Mouse (Mus musculus) lung, embryonic 15.5 days (tissue): ENCODE results near the gene Gm3336. TPM values are rescaled to one million over a fixed set of nuclear protein-coding genes. Genes with fewer than 3 reads are reported as not detected.

Experiments used
- ATAC-seq: fragments of 200-750 bp; cut with Nextera tagmentation; 2 replicates; pipeline ENCODE4 v1.8.0; 2017; ENCODE audit warnings: moderate number of reproducible peaks, borderline replicate concordance; ENCODE audit not compliant: low FRiP score, low TSS enrichment; ENCODE audit errors: extremely low read depth
- H3K27ac ChIP-seq: fragments of 300-500 bp; sonication (generic); 2 replicates; pipeline ENCODE4 v1.5.1; 2015; ENCODE audit warnings: moderate library complexity, mild to moderate bottlenecking, inconsistent platforms
- H3K27me3 ChIP-seq: fragments of 300-500 bp; sonication (generic); 2 replicates; pipeline ENCODE4 v1.6.1; 2015; ENCODE audit warnings: inconsistent platforms
- H3K36me3 ChIP-seq: fragments of 300-500 bp; sonication (generic); 2 replicates; pipeline ENCODE4 v1.6.1; 2015; ENCODE audit warnings: inconsistent platforms
- H3K4me1 ChIP-seq: fragments of 300-500 bp; sonication (generic); 2 replicates; pipeline ENCODE4 v1.6.1; 2015; ENCODE audit warnings: inconsistent platforms
- H3K4me2 ChIP-seq: fragments of 300-500 bp; sonication (generic); 2 replicates; pipeline ENCODE4 v1.6.1; 2015; ENCODE audit warnings: inconsistent platforms, mild to moderate bottlenecking, moderate library complexity
- H3K4me3 ChIP-seq: fragments of 300-500 bp; sonication (generic); 2 replicates; pipeline ENCODE4 v1.5.1; 2015; ENCODE audit warnings: mild to moderate bottlenecking, inconsistent platforms
- H3K9ac ChIP-seq: fragments of 300-500 bp; sonication (generic); 2 replicates; pipeline ENCODE4 v1.6.1; 2015; ENCODE audit warnings: inconsistent platforms
- H3K9me3 ChIP-seq: fragments of 300-500 bp; sonication (generic); 2 replicates; pipeline ENCODE4 v1.6.1; 2016; ENCODE audit warnings: inconsistent platforms
- WGBS: fragments of 180-500 bp; shearing (Covaris S2); methylation state at CpG from one replicate; pipeline ENCODE4 v1.1.7; 2015; 5-methylcytosine and 5-hydroxymethylcytosine counted together
- polyA plus RNA-seq: library from polyadenylated mRNA; unstranded; fragments of >200 nt; fragmentation: Nextera tagmentation; extraction: Ambion mirVana; gene quantifications from 2 replicates; pipeline ENCODE4 v1.2.1, GENCODE M21; 2015

Gm3336 gene
- polyA plus RNA-seq, 1 experiment from 2014 or later, result not detected

DNA sequence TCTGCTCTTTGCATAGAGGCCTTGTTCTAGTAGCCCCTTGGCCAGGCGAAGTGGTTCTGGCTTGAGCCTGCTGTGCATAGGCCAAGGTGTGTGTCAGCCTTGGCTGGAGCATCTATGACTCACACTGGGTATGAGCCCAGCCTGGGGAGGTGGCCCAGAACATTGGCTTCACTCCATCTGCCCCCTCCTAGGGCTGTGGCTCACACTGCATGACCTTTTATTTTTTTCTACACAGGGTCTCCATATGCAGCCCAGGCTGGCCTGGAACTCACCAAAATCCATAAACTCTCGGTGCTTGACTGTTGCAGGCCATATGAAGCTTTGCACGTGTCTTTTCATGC lies 15.5 kb upstream of the Gm3336 start:
- no peak for ATAC-seq
- H3K27ac ChIP-seq, result no peak overlapping the region
- H3K4me1 ChIP-seq, result peaks cover 16% of the 10 kb centered on the region
- H3K4me3 ChIP-seq, result no peak overlapping the region
- no peak overlapping the region for H3K4me2 ChIP-seq
- no peaks in the 10 kb centered on the region for H3K36me3 ChIP-seq
- H3K27me3 ChIP-seq, result no peaks in the 10 kb centered on the region
- WGBS, result 67% methylated on average over 3 of the region's 3 CpGs
- H3K9ac ChIP-seq, result no peak overlapping the region
- H3K9me3 ChIP-seq, result no peaks in the 10 kb centered on the region

DNA sequence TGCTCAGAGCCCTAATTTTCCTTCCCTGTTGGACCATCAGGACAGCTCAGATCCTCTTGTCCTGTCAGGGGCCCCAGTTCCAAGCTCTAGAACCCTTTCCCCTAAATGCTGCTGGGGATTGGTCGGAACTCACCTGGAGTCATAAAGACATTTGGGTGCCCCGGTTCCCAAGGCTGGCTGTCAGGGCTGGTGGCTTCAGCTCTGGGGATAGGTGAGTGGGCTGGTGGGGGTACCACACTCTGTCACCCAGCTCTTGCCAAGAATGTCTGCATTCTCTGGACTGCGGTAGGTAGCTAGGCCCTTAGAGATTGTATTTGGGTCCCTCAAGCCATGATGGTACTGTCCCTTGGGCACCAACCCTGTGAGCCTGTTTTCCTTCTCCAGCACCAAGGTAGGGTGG lies 15.1 kb upstream of the Gm3336 start, which contains the start of gene Iqcn:
Iqcn (plus strand) TSS at position 171 of the 400 bp plus-strand sequence.
- H3K4me2 ChIP-seq, result no peak within 1 kb of the TSS
- no peaks in the 10 kb centered on the region for H3K36me3 ChIP-seq
- no peak within 1 kb of the TSS for H3K4me3 ChIP-seq
- no peak within 1 kb of the TSS for H3K9ac ChIP-seq
- no peaks in the 10 kb centered on the region for H3K9me3 ChIP-seq
- no peaks in the 10 kb centered on the region for H3K27me3 ChIP-seq
- ATAC-seq, result no peak
- 84% methylated on average over 3 of the region's 3 CpGs for WGBS
- H3K4me1 ChIP-seq, result peaks cover 11% of the 10 kb centered on the region
- no peak within 1 kb of the TSS for H3K27ac ChIP-seq

DNA sequence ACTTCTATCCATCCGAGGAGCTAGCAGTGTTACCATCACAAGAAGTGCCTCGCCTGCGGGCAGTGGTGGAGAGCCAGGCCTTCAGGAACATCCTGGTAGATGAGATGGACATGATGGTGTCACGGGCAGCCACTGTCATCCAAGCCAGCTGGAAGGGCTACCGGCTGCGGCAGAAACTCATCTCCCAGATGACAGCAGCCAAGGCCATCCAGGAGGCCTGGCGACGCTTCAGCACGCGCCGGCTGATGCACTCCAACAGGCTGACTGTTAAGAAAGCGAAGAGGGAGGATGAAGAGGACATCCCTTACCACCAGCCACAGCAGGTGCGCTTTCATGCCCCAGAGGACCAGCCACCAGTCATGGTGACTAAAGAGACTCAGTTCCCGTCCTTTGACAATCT lies 10.1 kb upstream of the Gm3336 start:
- H3K36me3 ChIP-seq, result no peaks in the 10 kb centered on the region
- H3K4me1 ChIP-seq, result no peaks in the 10 kb centered on the region
- ATAC-seq, result no peak
- H3K9me3 ChIP-seq, result no peaks in the 10 kb centered on the region
- H3K4me2 ChIP-seq, result no peak overlapping the region
- no peak overlapping the region for H3K4me3 ChIP-seq
- H3K9ac ChIP-seq, result no peak overlapping the region
- no peaks in the 10 kb centered on the region for H3K27me3 ChIP-seq
- H3K27ac ChIP-seq, result no peak overlapping the region
- 84% methylated on average over 14 of the region's 14 CpGs for WGBS

DNA sequence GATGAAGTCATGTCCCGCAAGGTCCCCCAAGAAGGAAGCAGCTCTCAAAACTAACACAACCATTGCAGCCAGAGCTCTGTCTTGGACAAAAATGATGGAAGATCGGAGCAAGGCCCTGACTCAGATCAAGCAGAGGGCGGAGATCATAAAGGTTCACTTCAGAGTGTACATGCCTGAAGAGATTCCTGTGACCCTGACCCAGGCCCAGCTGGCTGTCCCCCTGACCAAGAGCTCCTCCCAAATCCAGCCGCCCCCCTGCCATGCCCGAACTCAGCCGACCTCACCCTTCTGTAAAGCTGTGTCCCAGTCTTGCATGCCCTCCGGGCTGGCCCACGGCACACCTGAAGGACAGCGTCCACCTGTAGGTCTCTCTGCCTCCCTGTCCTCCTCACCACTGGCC lies 8.5 kb upstream of the Gm3336 start:
- H3K4me3 ChIP-seq, result no peak overlapping the region
- 87% methylated on average over 9 of the region's 9 CpGs for WGBS
- H3K9ac ChIP-seq, result no peak overlapping the region
- no peaks in the 10 kb centered on the region for H3K4me1 ChIP-seq
- H3K4me2 ChIP-seq, result no peak overlapping the region
- ATAC-seq, result no peak
- no peak overlapping the region for H3K27ac ChIP-seq
- no peaks in the 10 kb centered on the region for H3K27me3 ChIP-seq
- no peaks in the 10 kb centered on the region for H3K36me3 ChIP-seq
- no peaks in the 10 kb centered on the region for H3K9me3 ChIP-seq

- H3K9ac ChIP-seq, result no peak overlapping the region
- H3K4me3 ChIP-seq, result no peak overlapping the region
- ATAC-seq, result no peak
- H3K36me3 ChIP-seq, result no peaks in the 10 kb centered on the region
- no peaks in the 10 kb centered on the region for H3K4me1 ChIP-seq
- H3K27ac ChIP-seq, result no peak overlapping the region
- H3K9me3 ChIP-seq, result no peaks in the 10 kb centered on the region
- no peaks in the 10 kb centered on the region for H3K27me3 ChIP-seq
- WGBS, result 93% methylated on average over 1 of the region's 1 CpGs
- H3K4me2 ChIP-seq, result no peak overlapping the region
These were observed 8.0 kb upstream of the Gm3336 start for GRCm38 (mm10) chr8:70710296-70710695.

DNA sequence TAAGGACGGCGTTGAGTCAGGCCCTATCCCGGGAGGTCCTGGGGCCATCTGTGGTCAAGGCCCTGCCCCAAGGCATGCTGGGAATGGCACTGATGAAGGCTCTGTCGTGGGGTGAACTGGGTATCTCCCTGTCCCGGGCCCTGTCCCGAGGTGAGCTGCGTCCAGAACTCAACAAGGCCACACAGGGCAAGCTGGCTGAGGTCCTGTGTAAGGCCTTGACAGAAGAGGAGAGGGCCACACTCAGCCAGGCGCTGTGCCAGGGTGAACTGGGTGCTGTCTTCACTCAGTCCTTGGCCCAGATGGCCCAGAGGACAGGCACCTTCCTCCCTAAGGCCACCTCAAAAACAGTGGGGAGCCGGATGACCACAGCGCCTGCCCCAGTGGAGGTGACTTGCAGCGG lies 7.3 kb upstream of the Gm3336 start:
- Histone ChIP-seq H3K36me3 (no peaks in the 10 kb centered on the region), H3K27ac (no peak overlapping the region), H3K9me3 (no peaks in the 10 kb centered on the region), H3K4me1 (no peaks in the 10 kb centered on the region), H3K4me3 (no peak overlapping the region), H3K4me2 (no peak overlapping the region), H3K9ac (no peak overlapping the region), H3K27me3 (no peaks in the 10 kb centered on the region)
- 83% methylated on average over 11 of the region's 11 CpGs for WGBS
- no peak for ATAC-seq

GRCm38 (mm10) chr8:70713991-70714390 lies 4.4 kb upstream of the Gm3336 start:
- H3K4me2 ChIP-seq, result no peak overlapping the region
- no peak overlapping the region for H3K4me3 ChIP-seq
- no peaks in the 10 kb centered on the region for H3K9me3 ChIP-seq
- H3K27me3 ChIP-seq, result no peaks in the 10 kb centered on the region
- H3K4me1 ChIP-seq, result 0 out of 2 replicates have a peak, but pooled peaks cover 4% of the 10 kb centered on the region
- no peak overlapping the region for H3K27ac ChIP-seq
- H3K9ac ChIP-seq, result no peak overlapping the region
- WGBS, result 81% methylated on average over 7 of the region's 7 CpGs
- no peak; the same call in 1 of the 2 replicates for ATAC-seq
- H3K36me3 ChIP-seq, result no peaks in the 10 kb centered on the region

GRCm38 (mm10) chr8:70715086-70715485 lies 3.3 kb upstream of the Gm3336 start:
- H3K4me2 ChIP-seq, result no peak overlapping the region
- H3K27me3 ChIP-seq, result no peaks in the 10 kb centered on the region
- H3K4me3 ChIP-seq, result no peak overlapping the region
- H3K27ac ChIP-seq, result no peak overlapping the region
- no peak overlapping the region for H3K9ac ChIP-seq
- WGBS, result 46% methylated on average over 2 of the region's 2 CpGs
- no peak for ATAC-seq
- no peaks in the 10 kb centered on the region for H3K9me3 ChIP-seq
- H3K36me3 ChIP-seq, result no peaks in the 10 kb centered on the region
- 0 out of 2 replicates have a peak, but pooled peaks cover 4% of the 10 kb centered on the region for H3K4me1 ChIP-seq

GRCm38 (mm10) chr8:70716521-70717400 lies 1.6 kb upstream of the Gm3336 start:
- no peak for ATAC-seq
- H3K4me2 ChIP-seq, result no peak overlapping the region
- no peak overlapping the region for H3K9ac ChIP-seq
- H3K27me3 ChIP-seq, result no peaks in the 10 kb centered on the region
- H3K27ac ChIP-seq, result no peak overlapping the region
- 81% methylated on average over 40 of the region's 40 CpGs for WGBS
- no peak overlapping the region for H3K4me3 ChIP-seq
- no peaks in the 10 kb centered on the region for H3K9me3 ChIP-seq
- 0 out of 2 replicates have a peak, but pooled peaks cover 4% of the 10 kb centered on the region for H3K4me1 ChIP-seq
- no peaks in the 10 kb centered on the region for H3K36me3 ChIP-seq

DNA sequence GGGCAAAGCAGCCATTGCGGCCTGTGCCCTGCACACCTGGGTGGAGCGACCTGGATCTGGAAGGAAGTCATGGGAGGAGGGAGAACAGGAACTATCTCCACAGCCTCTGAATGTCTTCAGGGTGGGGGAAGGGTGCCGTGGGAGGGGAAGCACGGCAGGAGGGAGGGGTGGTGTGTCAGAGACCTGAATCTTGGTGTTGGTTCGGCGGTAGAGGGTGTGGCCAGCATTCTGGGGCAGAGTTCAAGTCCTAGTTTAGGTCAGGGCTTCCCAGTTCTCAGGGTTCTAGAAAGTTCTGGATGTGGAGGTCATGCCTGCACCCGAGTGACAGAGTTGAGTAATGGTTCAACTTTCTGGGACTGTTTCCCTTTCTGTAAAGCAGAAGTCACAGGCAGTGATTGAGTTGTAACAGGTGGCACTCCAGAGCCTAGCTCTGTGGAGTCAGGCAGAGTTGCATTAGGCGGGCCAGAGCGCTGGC lies 1.5 kb downstream of the Gm3336 start:
- ATAC-seq, result no peak
- 44% methylated on average over 9 of the region's 9 CpGs for WGBS
- H3K4me1 ChIP-seq, result 0 out of 2 replicates have a peak, but pooled peaks cover 4% of the 10 kb centered on the region
- no peak overlapping the region for H3K9ac ChIP-seq
- no peak overlapping the region for H3K4me2 ChIP-seq
- no peak overlapping the region for H3K4me3 ChIP-seq
- no peaks in the 10 kb centered on the region for H3K36me3 ChIP-seq
- H3K27ac ChIP-seq, result no peak overlapping the region
- no peaks in the 10 kb centered on the region for H3K9me3 ChIP-seq
- no peaks in the 10 kb centered on the region for H3K27me3 ChIP-seq

DNA sequence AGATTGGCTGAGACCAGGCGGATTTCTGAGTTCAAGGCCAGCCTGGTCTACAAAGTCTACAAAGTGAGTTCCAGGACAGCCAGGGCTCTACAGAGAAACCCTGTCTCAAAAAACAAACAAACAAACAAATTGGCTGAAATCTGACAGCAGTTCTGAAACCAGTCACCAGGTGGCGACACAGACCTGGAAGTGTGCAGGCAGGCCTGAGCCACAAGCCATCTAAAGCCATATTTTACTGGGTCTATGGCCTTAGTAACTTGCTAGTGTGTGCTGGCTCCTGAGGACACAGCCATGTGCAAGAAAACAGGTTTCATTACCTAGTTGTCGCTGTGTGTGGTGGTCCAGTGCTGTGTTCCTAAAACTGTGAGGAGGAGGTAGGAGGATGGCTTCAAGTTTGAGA lies 2.4 kb downstream of the Gm3336 start:
- H3K4me3 ChIP-seq, result no peak overlapping the region
- H3K27me3 ChIP-seq, result no peaks in the 10 kb centered on the region
- H3K9me3 ChIP-seq, result no peaks in the 10 kb centered on the region
- H3K4me2 ChIP-seq, result no peak overlapping the region
- H3K36me3 ChIP-seq, result no peaks in the 10 kb centered on the region
- 0 out of 2 replicates have a peak, but pooled peaks cover 4% of the 10 kb centered on the region for H3K4me1 ChIP-seq
- no peak; the same call in 1 of the 2 replicates for ATAC-seq
- no peak overlapping the region for H3K27ac ChIP-seq
- no peak overlapping the region for H3K9ac ChIP-seq
- 6% methylated on average over 3 of the region's 3 CpGs for WGBS

DNA sequence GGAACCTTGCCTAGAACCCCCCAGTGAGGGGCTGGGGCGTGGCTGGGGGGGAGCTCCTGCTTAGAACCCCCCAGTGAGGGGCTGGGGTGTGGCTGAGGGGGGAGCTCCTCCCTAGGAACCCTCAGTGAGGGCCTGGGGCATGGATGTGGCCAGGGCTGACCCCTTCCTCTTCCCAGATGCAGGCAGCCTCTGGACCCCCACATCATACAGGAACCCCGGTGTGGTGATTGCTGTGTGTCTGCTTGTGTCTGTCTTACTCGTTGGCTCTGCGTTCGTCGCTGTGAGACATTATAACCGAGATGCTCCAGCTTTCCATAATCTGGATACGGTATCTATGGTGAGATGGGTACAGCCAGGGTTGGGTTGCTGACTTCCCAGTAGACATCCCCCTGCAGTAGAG lies 3.3 kb downstream of the Gm3336 start:
- Histone ChIP-seq H3K27me3 (0 out of 2 replicates have a peak, but pooled peaks cover 5% of the 10 kb centered on the region), H3K4me1 (0 out of 2 replicates have a peak, but pooled peaks cover 4% of the 10 kb centered on the region), H3K4me2 (no peak overlapping the region), H3K9me3 (no peaks in the 10 kb centered on the region), H3K36me3 (no peaks in the 10 kb centered on the region), H3K9ac (no peak overlapping the region), H3K4me3 (no peak overlapping the region), H3K27ac (no peak overlapping the region)
- WGBS, result 83% methylated on average over 8 of the region's 8 CpGs
- no peak for ATAC-seq
